Mouse (Mus musculus) lung, embryonic 14.5 days (tissue): ENCODE measurements around the gene Gm21970. TPM values are rescaled to one million over a fixed set of nuclear protein-coding genes. Genes with fewer than 3 reads are reported as not detected.

Experiments
- ATAC-seq: fragments of 200-750 bp; cut with Nextera tagmentation; 2 replicates; pipeline ENCODE4 v1.8.0; 2017; ENCODE audit warnings: mild to moderate bottlenecking, moderate TSS enrichment, moderate library complexity; ENCODE audit not compliant: insufficient read depth
- DNase-seq: peaks from one replicate; pipeline ENCODE4 v3.0.0-alpha.2; 2015
- H3K27ac ChIP-seq: fragments of 300-500 bp; sonication (generic); 2 replicates; pipeline ENCODE4 v1.5.1; 2014; ENCODE audit warnings: low read depth, mild to moderate bottlenecking, moderate library complexity
- H3K27me3 ChIP-seq: fragments of 300-500 bp; sonication (generic); 2 replicates; pipeline ENCODE4 v1.6.1; 2014; ENCODE audit warnings: low read length, control low read depth; ENCODE audit not compliant: insufficient read depth
- H3K36me3 ChIP-seq: fragments of 300-500 bp; sonication (generic); 2 replicates; pipeline ENCODE4 v1.6.1; 2014; ENCODE audit warnings: control low read depth; ENCODE audit not compliant: insufficient read depth
- H3K4me1 ChIP-seq: fragments of 300-500 bp; sonication (generic); 2 replicates; pipeline ENCODE4 v1.6.1; 2014; ENCODE audit warnings: antibody characterized with exemption, control low read depth; ENCODE audit not compliant: insufficient read depth
- H3K4me2 ChIP-seq: fragments of 300-500 bp; sonication (generic); 2 replicates; pipeline ENCODE4 v1.6.1; 2014; ENCODE audit warnings: mild to moderate bottlenecking
- H3K4me3 ChIP-seq: fragments of 300-500 bp; sonication (generic); 2 replicates; pipeline ENCODE4 v1.5.1; 2014; ENCODE audit warnings: low read depth, low read length
- H3K9ac ChIP-seq: fragments of 300-500 bp; sonication (generic); 2 replicates; pipeline ENCODE4 v1.6.1; 2014
- H3K9me3 ChIP-seq: fragments of 300-500 bp; sonication (generic); 2 replicates; pipeline ENCODE4 v1.6.1; 2016; ENCODE audit warnings: low read depth, low read length, control low read depth
- CTCF ChIP-seq: IDR thresholded peaks from 2 replicates; pipeline ENCODE4 v1.5.1; 2016; ENCODE audit warnings: antibody characterized with exemption, low read depth
- WGBS: fragments of 180-500 bp; shearing (Covaris S2); extraction: QIAGEN DNeasy Blood & Tissue Kit; methylation state at CpG from one replicate; pipeline ENCODE4 v1.1.7; 2014; 5-methylcytosine and 5-hydroxymethylcytosine counted together
- polyA plus RNA-seq: library from polyadenylated mRNA; unstranded; fragments of >200 nt; fragmentation: Nextera tagmentation; extraction: Ambion mirVana; gene quantifications from 2 replicates; pipeline ENCODE4 v1.2.1, GENCODE M21; 2014

Gm21970 gene
- polyA plus RNA-seq, 1 experiment from 2014 or later, result 0.47 TPM

- ATAC-seq (no peak), DNase-seq (no peak)
- no peaks in the 10 kb centered on the region for H3K36me3 ChIP-seq
- no peaks in the 10 kb centered on the region for H3K4me1 ChIP-seq
- peak overlapping the region; percentile 9; the same call in 1 of the 2 replicates for H3K27ac ChIP-seq
- WGBS, result 84% methylated on average over 6 of the region's 6 CpGs
- H3K4me3 ChIP-seq, result no peak overlapping the region
- no peak overlapping the region; the same call in 1 of the 2 replicates for H3K4me2 ChIP-seq
- H3K9me3 ChIP-seq, result no peaks in the 10 kb centered on the region
- no peak for TF ChIP-seq CTCF
- H3K9ac ChIP-seq, result no peak overlapping the region
- no peaks in the 10 kb centered on the region for H3K27me3 ChIP-seq
Measured at GRCm38 (mm10) chr16:91353177-91353576, 38.3 kb upstream of the Gm21970 start.

DNA sequence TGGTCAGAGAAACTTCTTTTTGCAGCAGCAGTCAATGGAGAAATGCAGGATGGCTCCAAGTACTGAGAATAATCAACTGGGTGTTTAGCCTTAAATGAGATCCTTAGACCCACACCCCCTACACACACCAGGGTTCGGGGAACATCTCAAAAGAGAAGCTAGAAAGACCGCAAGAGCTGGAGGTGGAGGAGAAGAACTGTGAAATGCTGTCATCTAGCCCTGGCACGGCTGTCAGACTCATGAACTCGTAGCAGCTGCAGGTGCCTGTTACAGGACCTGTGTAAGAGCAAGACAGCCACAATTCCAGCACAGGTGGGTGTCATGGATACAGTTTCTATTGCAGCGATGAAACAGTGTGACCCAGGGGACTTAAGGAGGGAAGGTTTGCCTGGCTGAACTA is 37.9 kb upstream of the Gm21970 start:
- H3K36me3 ChIP-seq, result no peaks in the 10 kb centered on the region
- no peaks in the 10 kb centered on the region for H3K4me1 ChIP-seq
- H3K9me3 ChIP-seq, result no peaks in the 10 kb centered on the region
- no peak overlapping the region for H3K4me3 ChIP-seq
- H3K27ac ChIP-seq, result no peak overlapping the region
- H3K4me2 ChIP-seq, result no peak overlapping the region
- DNase-seq (no peak), ATAC-seq (no peak)
- 68% methylated on average over 5 of the region's 5 CpGs for WGBS
- no peaks in the 10 kb centered on the region for H3K27me3 ChIP-seq
- TF ChIP-seq CTCF, result no peak
- H3K9ac ChIP-seq, result no peak overlapping the region

DNA sequence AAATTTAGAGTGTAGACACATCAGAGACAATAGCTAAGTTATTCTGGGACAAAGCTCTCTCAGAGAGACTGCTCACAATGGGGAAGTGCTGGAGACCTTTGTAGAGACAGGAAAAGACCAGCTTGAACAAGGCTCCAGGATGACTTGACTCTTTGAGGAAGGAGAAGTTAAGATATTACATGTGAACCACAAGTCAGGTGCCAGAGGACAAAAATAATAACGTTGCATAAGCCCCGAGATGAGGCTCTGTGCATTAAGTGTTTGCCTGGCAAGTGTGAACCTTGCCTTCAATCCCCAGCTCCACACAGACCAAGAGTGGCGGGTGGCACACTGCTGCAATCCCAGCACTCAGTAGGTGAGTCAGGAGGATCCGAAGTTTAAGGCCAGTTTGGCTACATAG is 36.9 kb upstream of the Gm21970 start:
- WGBS, result 66% methylated on average over 4 of the region's 4 CpGs
- no peaks in the 10 kb centered on the region for H3K27me3 ChIP-seq

GRCm38 (mm10) chr16:91355160-91355559 is 36.4 kb upstream of the Gm21970 start:
- H3K9me3 ChIP-seq, result no peaks in the 10 kb centered on the region
- no peaks in the 10 kb centered on the region; the same call in 1 of the 2 replicates for H3K4me1 ChIP-seq
- DNase-seq (no peak), ATAC-seq (no peak)
- no peaks in the 10 kb centered on the region for H3K27me3 ChIP-seq
- no peak for TF ChIP-seq CTCF
- H3K9ac ChIP-seq, result no peak overlapping the region
- no peak overlapping the region for H3K4me2 ChIP-seq
- 71% methylated on average over 12 of the region's 12 CpGs for WGBS
- no peak overlapping the region for H3K27ac ChIP-seq
- no peaks in the 10 kb centered on the region for H3K36me3 ChIP-seq
- H3K4me3 ChIP-seq, result no peak overlapping the region

More for the DNA sequence above, 36.9 kb upstream of the Gm21970 start:
- no peak for TF ChIP-seq CTCF
- Histone ChIP-seq H3K27ac (peak overlapping the region; percentile 11; the same call in 1 of the 2 replicates), H3K9ac (no peak overlapping the region), H3K36me3 (no peaks in the 10 kb centered on the region), H3K4me3 (no peak overlapping the region), H3K4me2 (no peak overlapping the region), H3K4me1 (no peaks in the 10 kb centered on the region), H3K9me3 (no peaks in the 10 kb centered on the region)
- ATAC-seq, result no peak
- peak; percentile 22 for DNase-seq

GRCm38 (mm10) chr16:91356760-91357525 is 34.6 kb upstream of the Gm21970 start:
- Histone ChIP-seq H3K27me3 (no peaks in the 10 kb centered on the region), H3K27ac (no peak overlapping the region), H3K4me1 (no peaks in the 10 kb centered on the region; the same call in 1 of the 2 replicates), H3K9me3 (no peaks in the 10 kb centered on the region), H3K4me3 (no peak overlapping the region), H3K36me3 (no peaks in the 10 kb centered on the region), H3K9ac (no peak overlapping the region), H3K4me2 (no peak overlapping the region)
- TF ChIP-seq CTCF, result no peak
- ATAC-seq (no peak), DNase-seq (no peak)
- 65% methylated on average over 10 of the region's 10 CpGs for WGBS

DNA sequence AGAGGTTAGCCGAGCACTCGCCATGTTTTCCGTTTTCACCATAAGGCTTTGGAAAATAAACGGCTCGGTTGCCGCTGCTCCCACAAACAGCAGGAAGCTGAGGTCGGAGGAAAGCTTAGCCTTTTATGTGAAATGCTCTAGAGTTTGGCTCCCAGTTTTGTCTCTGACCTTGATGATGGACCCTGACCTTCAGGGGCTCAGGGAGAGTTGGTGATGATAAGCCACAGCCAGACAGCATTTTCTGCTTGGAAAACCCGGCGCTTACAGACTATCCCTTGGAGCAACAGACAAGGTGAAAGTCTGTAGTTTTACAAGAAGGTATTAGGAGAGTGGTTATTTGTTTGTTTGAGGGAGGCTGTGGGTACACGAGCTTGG is 34.0 kb upstream of the Gm21970 start:
- H3K4me3 ChIP-seq, result no peak overlapping the region
- no peak overlapping the region for H3K27ac ChIP-seq
- H3K9me3 ChIP-seq, result no peaks in the 10 kb centered on the region
- no peaks in the 10 kb centered on the region for H3K27me3 ChIP-seq
- H3K36me3 ChIP-seq, result no peaks in the 10 kb centered on the region
- no peak overlapping the region for H3K4me2 ChIP-seq
- DNase-seq, result no peak
- H3K9ac ChIP-seq, result no peak overlapping the region
- TF ChIP-seq CTCF, result no peak
- WGBS, result 30% methylated on average over 10 of the region's 10 CpGs
- ATAC-seq, result no peak
- H3K4me1 ChIP-seq, result no peaks in the 10 kb centered on the region; the same call in 1 of the 2 replicates

DNA sequence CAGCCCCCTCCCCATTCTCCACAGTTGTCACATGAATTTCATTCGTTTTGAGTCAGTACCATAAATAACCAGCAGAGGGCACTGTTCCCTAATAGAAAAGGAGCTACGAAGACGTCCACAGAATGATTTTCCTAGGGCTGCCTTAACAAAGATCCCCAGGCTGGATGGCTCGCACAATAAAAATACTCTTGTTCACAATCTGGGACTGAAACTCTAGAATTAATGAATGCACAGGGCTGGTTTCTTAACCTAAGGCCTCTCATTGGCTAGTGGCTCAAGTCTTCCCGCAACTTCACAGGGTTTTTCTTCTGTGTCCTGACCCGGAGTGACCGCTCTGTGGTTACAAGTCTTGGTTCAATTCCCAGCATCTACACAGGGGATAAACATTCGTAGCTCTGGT is 33.0 kb upstream of the Gm21970 start:
- Histone ChIP-seq H3K4me2 (no peak overlapping the region), H3K4me3 (no peak overlapping the region), H3K36me3 (no peaks in the 10 kb centered on the region), H3K4me1 (peaks cover under 1% of the 10 kb centered on the region; the same call in 1 of the 2 replicates), H3K27me3 (no peaks in the 10 kb centered on the region), H3K27ac (no peak overlapping the region), H3K9me3 (no peaks in the 10 kb centered on the region), H3K9ac (no peak overlapping the region)
- WGBS, result 33% methylated on average over 8 of the region's 8 CpGs
- TF ChIP-seq CTCF, result peak; percentile 84
- ATAC-seq, result no peak
- peak; percentile 95 for DNase-seq
